Mouse (Mus musculus) cortical plate, adult 2 months (tissue): Measurements from ENCODE around the gene Ntpcr.

Experiments used
- CTCF ChIP-seq: fragments of 200-500 bp; IDR thresholded peaks from 2 replicates; pipeline ENCODE4 v1.5.1; 2011; ENCODE audit warnings: mild to moderate bottlenecking, control low read depth, low read length; ENCODE audit not compliant: insufficient read depth; ENCODE audit errors: extremely low read depth
- POLR2A ChIP-seq: fragments of 200-500 bp; IDR thresholded peaks from 2 replicates; pipeline ENCODE4 v1.6.1; 2011; ENCODE audit warnings: mild to moderate bottlenecking, low read length, control low read depth; ENCODE audit not compliant: insufficient read depth; ENCODE audit errors: extremely low read depth

DNA sequence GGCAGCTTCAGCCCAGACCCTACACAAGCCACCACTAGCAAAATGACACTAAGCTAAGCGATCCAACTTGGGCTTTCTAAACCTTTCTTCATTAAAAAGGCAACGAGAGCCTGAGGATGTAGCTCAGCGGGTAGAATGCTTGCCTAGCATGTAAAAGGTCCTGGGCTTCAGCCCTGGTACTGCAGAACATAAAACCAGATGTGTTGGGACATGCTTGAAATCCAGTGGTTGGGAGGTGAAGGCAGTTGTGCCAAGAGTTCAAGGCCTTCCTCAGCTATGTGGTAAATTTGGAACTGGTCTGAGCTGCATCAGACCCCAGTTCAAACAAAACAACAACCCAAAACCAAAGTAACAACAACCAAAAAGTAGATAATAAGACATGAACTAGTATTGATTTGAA, 46.6 kb downstream of the Ntpcr start:
- TF ChIP-seq CTCF (no peak), POLR2A (no peak)
